In genomic region chr4:150965555-150965951, GRCm38 (mm10) we compare ENCODE assay signal across 16 mouse cellular contexts. TPM values are rescaled to one million over a fixed set of nuclear protein-coding genes. Genes with fewer than 3 reads are reported as not detected.
A peak's percentile ranks its signal among the peaks of the same experiment; 100 is the strongest.
DNase-seq lines count a peak whose midpoint lies in the region; ATAC-seq and TF ChIP-seq lines count a peak whose summit lies in the region.
"Had no signal": no experiment of that assay in that cellular context is flagged by ENCODE, and none has a peak within 500 bp of the region (broad histone marks: within the 10 kb centered on the region; RNA-seq: fewer than 3 reads in every experiment).

No protein-coding gene starts in this region.

- peak; percentile 15; the same call in 1 of the 2 replicates for TF ChIP-seq CTCF in lung, embryonic 14.5 days (IDR thresholded peaks at IDR 0.05; ENCODE audit: low read depth)
- TF ChIP-seq CTCF in CH12.LX (conservative IDR thresholded peaks at IDR 0.05 in 1 of 2, IDR thresholded peaks at IDR 0.05 in 1 of 2; ENCODE audit: low read depth in 2 of 2, low read length in 2 of 2): peak; percentile 3 to 65; a peak in 3 of 4 replicates

- TF ChIP-seq POLR2A in CH12.LX (IDR thresholded peaks at IDR 0.05; ENCODE audit: low read depth, low read length): no peak

- 66% methylated on average over 11 of the region's 11 CpGs for WGBS in lung, embryonic 14.5 days
- WGBS in intestine, embryonic 15.5 days: 66% methylated on average over 11 of the region's 11 CpGs

- DNase-seq in lung, embryonic 14.5 days: no peak
- no peak for DNase-seq in lung, postnatal 10 days
- DNase-seq in CH12.LX (ENCODE audit: extremely low read depth) (no peak), MEL-GATA-1-ER (ENCODE audit: extremely low read depth, low read depth) (peak; percentile 26)
- DNase-seq in naive thymus-derived CD4-positive, alpha-beta T cell, adult 2 months (ENCODE audit: low read depth): peak; percentile 59

- H3K4me3 ChIP-seq in lung, embryonic 14.5 days (ENCODE audit: low read depth, low read length): no peak overlapping the region
- no peak overlapping the region for H3K4me3 ChIP-seq in CH12.LX (replicated peaks in 1 of 3; ENCODE audit: low read depth in 2 of 3, low read length in 2 of 3, poor library complexity in 1 of 3)
- no peak overlapping the region for H3K4me3 ChIP-seq in intestine, embryonic 15.5 days (replicated peaks)

- in situ Hi-C loops in CH12.LX (cut with MboI; ENCODE audit: low pct_ligation_motif_present, low pct_unique_long_range_greater_than_20kb, low sequenced_read_pairs): loop anchor here (5.0 to 10.0 kb wide), 3 partner anchors 42 to 177 kb away; no protein-coding TSS in a partner anchor

- no peak; the same call in 1 of the 2 replicates for TF ChIP-seq RAD21 in CH12.LX (IDR thresholded peaks at IDR 0.05; ENCODE audit: low read depth, low read length)

- no peak overlapping the region for H3K9ac ChIP-seq in lung, embryonic 14.5 days
- H3K9ac ChIP-seq in CH12.LX (ENCODE audit: insufficient read depth, low read depth): no peak overlapping the region
- H3K9ac ChIP-seq in intestine, embryonic 15.5 days: no peak overlapping the region
- H3K9ac ChIP-seq: kidney, embryonic 15.5 days; liver, embryonic 14.5 days had no signal

- dilution Hi-C loops in CH12.LX (cut with MboI; ENCODE audit: extremely low pct_ligation_motif_present, extremely low pct_unique_long_range_greater_than_20kb, low sequenced_read_pairs): no loop called here

- no peak overlapping the region for H3K27ac ChIP-seq in lung, embryonic 14.5 days (ENCODE audit: low read depth)
- no peak overlapping the region for H3K27ac ChIP-seq in CH12.LX (ENCODE audit: insufficient read depth, low read depth)
- no peak overlapping the region for H3K27ac ChIP-seq in intestine, embryonic 15.5 days
- H3K27ac ChIP-seq: forebrain, embryonic 10.5 days; kidney, embryonic 15.5 days; liver, embryonic 14.5 days had no signal

- H3K4me1 ChIP-seq in lung, embryonic 14.5 days (ENCODE audit: insufficient read depth): no peaks in the 10 kb centered on the region
- peaks cover 0 to 18% of the 10 kb centered on the region in 2 experiments; a peak in 2 of 4 replicates for H3K4me1 ChIP-seq in CH12.LX (ENCODE audit: control insufficient read depth in 1 of 2, insufficient read depth in 2 of 2)
- H3K4me1 ChIP-seq in intestine, embryonic 15.5 days (replicated peaks): 0 out of 2 replicates have a peak, but pooled peaks cover 4% of the 10 kb centered on the region

- H3K9me3 ChIP-seq in lung, embryonic 14.5 days (ENCODE audit: low read depth, low read length): no peaks in the 10 kb centered on the region
- H3K9me3 ChIP-seq in CH12.LX (replicated peaks; ENCODE audit: low read length): peaks cover 1% of the 10 kb centered on the region
- H3K9me3 ChIP-seq in intestine, embryonic 15.5 days: no peaks in the 10 kb centered on the region
- H3K9me3 ChIP-seq: forebrain, embryonic 10.5 days; kidney, embryonic 15.5 days had no signal

- no peak; the same call in 1 of the 2 replicates for ATAC-seq in lung, embryonic 14.5 days (ENCODE audit: insufficient read depth)
- ATAC-seq in intestine, embryonic 15.5 days: no peak
- no peak for ATAC-seq in granulocyte monocyte progenitor cell, adult 5-6 weeks (replicated peaks; ENCODE audit: poor library complexity, severe bottlenecking)

- H3K4me2 ChIP-seq in lung, embryonic 14.5 days: no peak overlapping the region
- H3K4me2 ChIP-seq in CH12.LX (ENCODE audit: insufficient read depth, low read depth, poor library complexity, severe bottlenecking): peak overlapping the region; percentile 54; the same call in 1 of the 2 replicates
- H3K4me2 ChIP-seq in intestine, embryonic 15.5 days (replicated peaks): no peak overlapping the region

- no peak for TF ChIP-seq EP300 in CH12.LX (IDR thresholded peaks at IDR 0.05; ENCODE audit: low read length)

- no peaks in the 10 kb centered on the region for H3K36me3 ChIP-seq in lung, embryonic 14.5 days (ENCODE audit: insufficient read depth)
- no peaks in the 10 kb centered on the region for H3K36me3 ChIP-seq in CH12.LX (replicated peaks in 1 of 2; ENCODE audit: control insufficient read depth in 1 of 2, insufficient read depth in 1 of 2, low read length in 1 of 2)
- no peaks in the 10 kb centered on the region for H3K36me3 ChIP-seq in intestine, embryonic 15.5 days
- H3K36me3 ChIP-seq: forebrain, embryonic 10.5 days; kidney, embryonic 15.5 days had no signal

- no peaks in the 10 kb centered on the region for H3K79me2 ChIP-seq in CH12.LX (replicated peaks; ENCODE audit: control insufficient read depth, extremely low read depth, insufficient read depth, poor library complexity, severe bottlenecking)

- no peaks in the 10 kb centered on the region for H3K27me3 ChIP-seq in lung, embryonic 14.5 days (ENCODE audit: insufficient read depth, low read length)
- H3K27me3 ChIP-seq in CH12.LX (replicated peaks): no peaks in the 10 kb centered on the region
- H3K27me3 ChIP-seq in intestine, embryonic 15.5 days (replicated peaks): no peaks in the 10 kb centered on the region
- H3K27me3 ChIP-seq: kidney, embryonic 15.5 days had no signal

TF ChIP-seq in CH12.LX, 34 proteins besides CTCF, POLR2A, EP300 and RAD21:
- no peak for TF ChIP-seq MYC (IDR thresholded peaks at IDR 0.05; ENCODE audit: low read depth, low read length)
- 0 out of 2 replicates have a peak, but pooled peaks have one; percentile 6 for TF ChIP-seq SMC3 (IDR thresholded peaks at IDR 0.05; ENCODE audit: low read depth, low read length)
- no peak for TF ChIP-seq ZNF384 (IDR thresholded peaks at IDR 0.05; ENCODE audit: low read depth, low read length)
- peak; percentile 43; the same call in 1 of the 2 replicates for TF ChIP-seq MXI1 (IDR thresholded peaks at IDR 0.05; ENCODE audit: low read depth, low read length)
- TF ChIP-seq IRF4 (IDR thresholded peaks at IDR 0.05; ENCODE audit: low read depth, low read length): 0 out of 2 replicates have a peak, but pooled peaks have one; percentile 4
- no peak for TF ChIP-seq RCOR1 (conservative IDR thresholded peaks at IDR 0.05; ENCODE audit: low read depth, low read length)

RNA-seq across cellular contexts. Expression of gene Uts2, which starts 31.3 kb away (rescaled TPM):
- polyA plus RNA-seq in lung, embryonic 14.5 days (2014; fragmentation: Nextera tagmentation; extraction: Ambion mirVana): not detected in 2 replicates
- not detected in 2 replicates for total RNA-seq in CH12.LX (2012; rRNA removed)
- not detected in 2 replicates for total RNA-seq in CH12.LX (2014; rRNA removed)
- not detected in 2 replicates for polyA plus RNA-seq in CH12.LX (2012; ENCODE audit: insufficient read length, low read depth)
- polyA plus RNA-seq in intestine, embryonic 15.5 days (2015; fragmentation: Nextera tagmentation; extraction: Ambion mirVana): not detected in 2 replicates
- not detected in 2 replicates for total RNA-seq in granulocyte monocyte progenitor cell, adult 5-6 weeks (2014; fragmentation: Nextera tagmentation)
- not detected in 2 replicates for total RNA-seq in granulocyte monocyte progenitor cell, adult 5-6 weeks (2017)
- total RNA-seq: adrenal gland, postnatal 4 days; heart, adult 8-10 months; heart, postnatal 14 days; layer of hippocampus, postnatal 10 days; left cerebral cortex, postnatal 25 days had no signal
- polyA plus RNA-seq: forebrain, embryonic 10.5 days; kidney, embryonic 15.5 days; liver, embryonic 14.5 days; small intestine, adult 2 months had no signal

RNA-seq across cellular contexts. Expression of gene Tnfrsf9, which starts 51.2 kb away (rescaled TPM):
- 0.12 TPM in 1 of 2 replicates, not detected in the other for polyA plus RNA-seq in lung, embryonic 14.5 days (2014; fragmentation: Nextera tagmentation; extraction: Ambion mirVana)
- total RNA-seq in CH12.LX (2012; rRNA removed) (2.5 and 3.1 TPM in 2 replicates), CH12.LX (2014; rRNA removed) (2.1 and 2.2 TPM in 2 replicates)
- polyA plus RNA-seq in CH12.LX (2012; ENCODE audit: insufficient read length, low read depth): 2.8 and 2.9 TPM in 2 replicates
- polyA plus RNA-seq in intestine, embryonic 15.5 days (2015; fragmentation: Nextera tagmentation; extraction: Ambion mirVana): 1.5 and 1.7 TPM in 2 replicates
- total RNA-seq in granulocyte monocyte progenitor cell, adult 5-6 weeks (2014; fragmentation: Nextera tagmentation): not detected in 2 replicates
- not detected in 2 replicates for total RNA-seq in granulocyte monocyte progenitor cell, adult 5-6 weeks (2017)

RNA-seq across cellular contexts. Expression of gene Park7, which starts 51.3 kb away (rescaled TPM):
- 477 and 500 TPM in 2 replicates for polyA plus RNA-seq in lung, embryonic 14.5 days (2014; fragmentation: Nextera tagmentation; extraction: Ambion mirVana)
- total RNA-seq in CH12.LX (2012; rRNA removed): 476 and 495 TPM in 2 replicates
- total RNA-seq in CH12.LX (2014; rRNA removed): 337 and 374 TPM in 2 replicates
- polyA plus RNA-seq in CH12.LX (2012; ENCODE audit: insufficient read length, low read depth): 555 and 674 TPM in 2 replicates
- polyA plus RNA-seq in intestine, embryonic 15.5 days (2015; fragmentation: Nextera tagmentation; extraction: Ambion mirVana): 410 and 432 TPM in 2 replicates
- 284 and 328 TPM in 2 replicates for total RNA-seq in granulocyte monocyte progenitor cell, adult 5-6 weeks (2014; fragmentation: Nextera tagmentation)
- 431 and 435 TPM in 2 replicates for total RNA-seq in granulocyte monocyte progenitor cell, adult 5-6 weeks (2017)

Comparison
In these comparisons a context has a peak if more than half of its experiments do, and no peak if none do; other contexts are left out.
1. DNase-seq: peak in MEL-GATA-1-ER (single experiment) and naive thymus-derived CD4-positive, alpha-beta T cell, adult 2 months (single experiment); none in lung, embryonic 14.5 days (single experiment), lung, postnatal 10 days (single experiment) and CH12.LX (single experiment).